Mouse (Mus musculus): ENCODE results near the gene Aqp3.

GRCm38 (mm10) chr4:41043961-41044360 is 54.0 kb downstream of the Aqp3 start:
- TF ChIP-seq POLR2A (IDR thresholded peaks at IDR 0.05; ENCODE audit: low read depth, low read length), result no peak
- TF ChIP-seq JUND (conservative IDR thresholded peaks at IDR 0.05; ENCODE audit: low read depth, low read length), result no peak
- TF ChIP-seq MAFK (IDR thresholded peaks at IDR 0.05; ENCODE audit: insufficient replicate concordance, low read length), result no peak
- TF ChIP-seq ZNF384 (IDR thresholded peaks at IDR 0.05; ENCODE audit: low read depth, low read length), result no peak
- TF ChIP-seq CTCF (conservative IDR thresholded peaks at IDR 0.05 in 1 of 2, IDR thresholded peaks at IDR 0.05 in 1 of 2; ENCODE audit: low read depth in 2 of 2, low read length in 2 of 2), result peak in 1 of 2 experiments; percentile 40; a peak in 2 of 4 replicates
- TF ChIP-seq GABPA (IDR thresholded peaks at IDR 0.05; ENCODE audit: insufficient replicate concordance, low read depth, low read length), result no peak
- no peak for TF ChIP-seq UBTF (IDR thresholded peaks at IDR 0.05; ENCODE audit: low read depth, low read length)
- TF ChIP-seq TCF12 (IDR thresholded peaks at IDR 0.05; ENCODE audit: low read depth, low read length), result no peak
- no peak for TF ChIP-seq TBP (conservative IDR thresholded peaks at IDR 0.05; ENCODE audit: low read depth, low read length)

All from CH12.LX (cell line).